Mouse (Mus musculus): ENCODE results near the gene Pigh. TPM values are rescaled to one million over a fixed set of nuclear protein-coding genes. Genes with fewer than 3 reads are reported as not detected.

Pigh gene
- polyA plus RNA-seq, 1 experiment from 2014 or later = 30.4 TPM

- no peak for ATAC-seq (ENCODE audit: low FRiP score, low read depth)
- Histone ChIP-seq H3K27me3 (no peaks in the 10 kb centered on the region), H3K27ac (replicated peaks) (no peak overlapping the region), H3K36me3 (peaks cover 58% of the 10 kb centered on the region), H3K9me3 (no peaks in the 10 kb centered on the region), H3K4me2 (replicated peaks) (no peak overlapping the region), H3K9ac (replicated peaks) (no peak overlapping the region), H3K4me1 (no peaks in the 10 kb centered on the region), H3K4me3 (no peak overlapping the region)
- WGBS = 91% methylated on average over 13 of the region's 13 CpGs
Observed at GRCm38 (mm10) chr12:79064451-79064850, 25.0 kb downstream of the Pigh start.

GRCm38 (mm10) chr12:79060766-79061652, 28.4 kb downstream of the Pigh start:
- Histone ChIP-seq H3K4me2 (replicated peaks) (no peak overlapping the region), H3K9me3 (no peaks in the 10 kb centered on the region), H3K27me3 (no peaks in the 10 kb centered on the region), H3K36me3 (peaks cover 31% of the 10 kb centered on the region), H3K27ac (replicated peaks) (no peak overlapping the region), H3K9ac (replicated peaks) (no peak overlapping the region), H3K4me3 (no peak overlapping the region), H3K4me1 (no peaks in the 10 kb centered on the region)
- ATAC-seq (ENCODE audit: low FRiP score, low read depth) = no peak
- WGBS = 84% methylated on average over 7 of the region's 7 CpGs

- Histone ChIP-seq H3K4me3 (no peak overlapping the region), H3K9me3 (no peaks in the 10 kb centered on the region), H3K27me3 (no peaks in the 10 kb centered on the region), H3K4me2 (replicated peaks) (no peak overlapping the region), H3K4me1 (no peaks in the 10 kb centered on the region), H3K36me3 (peaks cover 33% of the 10 kb centered on the region), H3K9ac (replicated peaks) (no peak overlapping the region), H3K27ac (replicated peaks) (no peak overlapping the region)
- 86% methylated on average over 9 of the region's 9 CpGs for WGBS
- no peak for ATAC-seq (ENCODE audit: low FRiP score, low read depth)
Observed at GRCm38 (mm10) chr12:79060134-79060533, 29.3 kb downstream of the Pigh start.

- Histone ChIP-seq H3K4me1 (no peaks in the 10 kb centered on the region), H3K9ac (replicated peaks) (no peak overlapping the region), H3K27me3 (no peaks in the 10 kb centered on the region), H3K36me3 (peaks cover 34% of the 10 kb centered on the region), H3K4me2 (replicated peaks) (no peak overlapping the region), H3K9me3 (no peaks in the 10 kb centered on the region), H3K27ac (replicated peaks) (no peak overlapping the region), H3K4me3 (no peak overlapping the region)
- no peak for ATAC-seq (ENCODE audit: low FRiP score, low read depth)
- WGBS = 76% methylated on average over 6 of the region's 6 CpGs
Observed at GRCm38 (mm10) chr12:79059573-79059972, 29.9 kb downstream of the Pigh start.

- 93% methylated on average over 7 of the region's 7 CpGs for WGBS
Observed at GRCm38 (mm10) chr12:79055276-79055675, 34.2 kb downstream of the Pigh start.

GRCm38 (mm10) chr12:79052073-79052472, 37.4 kb downstream of the Pigh start:
- peaks cover 49% of the 10 kb centered on the region for H3K36me3 ChIP-seq

More at GRCm38 (mm10) chr12:79055276-79055675, 34.2 kb downstream of the Pigh start:
- no peak overlapping the region for H3K27ac ChIP-seq (replicated peaks)
- H3K4me2 ChIP-seq (replicated peaks) = no peak overlapping the region
- H3K27me3 ChIP-seq = no peaks in the 10 kb centered on the region
- H3K9ac ChIP-seq (replicated peaks) = no peak overlapping the region
- no peak overlapping the region for H3K4me3 ChIP-seq
- no peaks in the 10 kb centered on the region for H3K9me3 ChIP-seq
- no peaks in the 10 kb centered on the region for H3K4me1 ChIP-seq
- no peak for ATAC-seq (ENCODE audit: low FRiP score, low read depth)
- peaks cover 38% of the 10 kb centered on the region for H3K36me3 ChIP-seq

GRCm38 (mm10) chr12:79050545-79051212, 38.8 kb downstream of the Pigh start:
- 89% methylated on average over 3 of the region's 3 CpGs for WGBS
- Histone ChIP-seq H3K4me2 (replicated peaks) (no peak overlapping the region), H3K4me1 (no peaks in the 10 kb centered on the region), H3K27me3 (no peaks in the 10 kb centered on the region), H3K9me3 (no peaks in the 10 kb centered on the region), H3K4me3 (no peak overlapping the region), H3K9ac (replicated peaks) (no peak overlapping the region), H3K36me3 (peaks cover 46% of the 10 kb centered on the region), H3K27ac (replicated peaks) (no peak overlapping the region)
- ATAC-seq (ENCODE audit: low FRiP score, low read depth) = no peak

More at GRCm38 (mm10) chr12:79052073-79052472, 37.4 kb downstream of the Pigh start:
- Histone ChIP-seq H3K27ac (replicated peaks) (no peak overlapping the region), H3K4me3 (no peak overlapping the region), H3K27me3 (no peaks in the 10 kb centered on the region), H3K9ac (replicated peaks) (no peak overlapping the region), H3K4me2 (replicated peaks) (no peak overlapping the region), H3K4me1 (no peaks in the 10 kb centered on the region), H3K9me3 (no peaks in the 10 kb centered on the region)
- no peak for ATAC-seq (ENCODE audit: low FRiP score, low read depth)
- 94% methylated on average over 2 of the region's 2 CpGs for WGBS

GRCm38 (mm10) chr12:79049807-79050206, 39.6 kb downstream of the Pigh start:
- Histone ChIP-seq H3K4me2 (replicated peaks) (no peak overlapping the region), H3K27me3 (no peaks in the 10 kb centered on the region), H3K4me3 (no peak overlapping the region), H3K36me3 (peaks cover 46% of the 10 kb centered on the region), H3K4me1 (no peaks in the 10 kb centered on the region), H3K27ac (replicated peaks) (no peak overlapping the region), H3K9ac (replicated peaks) (no peak overlapping the region), H3K9me3 (no peaks in the 10 kb centered on the region)
- no peak for ATAC-seq (ENCODE audit: low FRiP score, low read depth)
- WGBS = 80% methylated on average over 2 of the region's 2 CpGs

- Histone ChIP-seq H3K27me3 (no peaks in the 10 kb centered on the region), H3K4me2 (replicated peaks) (no peak overlapping the region), H3K9me3 (no peaks in the 10 kb centered on the region), H3K4me3 (no peak overlapping the region), H3K4me1 (no peaks in the 10 kb centered on the region), H3K36me3 (peaks cover 43% of the 10 kb centered on the region), H3K27ac (replicated peaks) (no peak overlapping the region), H3K9ac (replicated peaks) (no peak overlapping the region)
- WGBS = 87% methylated on average over 1 of the region's 1 CpGs
- ATAC-seq (ENCODE audit: low FRiP score, low read depth) = no peak
Observed at GRCm38 (mm10) chr12:79048898-79049297, 40.6 kb downstream of the Pigh start.

- Histone ChIP-seq H3K27ac (replicated peaks) (no peak overlapping the region), H3K36me3 (peaks cover 40% of the 10 kb centered on the region), H3K9me3 (no peaks in the 10 kb centered on the region), H3K4me1 (no peaks in the 10 kb centered on the region), H3K4me3 (no peak overlapping the region), H3K9ac (replicated peaks) (no peak overlapping the region), H3K4me2 (replicated peaks) (no peak overlapping the region), H3K27me3 (no peaks in the 10 kb centered on the region)
- ATAC-seq (ENCODE audit: low FRiP score, low read depth) = no peak
- WGBS = 91% methylated on average over 7 of the region's 7 CpGs
Observed at GRCm38 (mm10) chr12:79047203-79047602, 42.2 kb downstream of the Pigh start.

GRCm38 (mm10) chr12:79046171-79046570, 43.3 kb downstream of the Pigh start:
- no peak overlapping the region for H3K4me2 ChIP-seq (replicated peaks)
- WGBS = 79% methylated on average over 6 of the region's 6 CpGs

GRCm38 (mm10) chr12:79044668-79045067, 44.8 kb downstream of the Pigh start:
- ATAC-seq (ENCODE audit: low FRiP score, low read depth) = no peak
- H3K9ac ChIP-seq (replicated peaks) = no peak overlapping the region
- 86% methylated on average over 8 of the region's 8 CpGs for WGBS
- no peaks in the 10 kb centered on the region for H3K4me1 ChIP-seq
- no peak overlapping the region for H3K27ac ChIP-seq (replicated peaks)
- no peaks in the 10 kb centered on the region for H3K9me3 ChIP-seq
- no peaks in the 10 kb centered on the region for H3K27me3 ChIP-seq
- H3K36me3 ChIP-seq = peaks cover 43% of the 10 kb centered on the region
- H3K4me3 ChIP-seq = no peak overlapping the region
- no peak overlapping the region for H3K4me2 ChIP-seq (replicated peaks)

More at GRCm38 (mm10) chr12:79046171-79046570, 43.3 kb downstream of the Pigh start:
- no peak for ATAC-seq (ENCODE audit: low FRiP score, low read depth)
- peaks cover 44% of the 10 kb centered on the region for H3K36me3 ChIP-seq
- no peaks in the 10 kb centered on the region for H3K9me3 ChIP-seq
- H3K9ac ChIP-seq (replicated peaks) = no peak overlapping the region
- no peaks in the 10 kb centered on the region for H3K27me3 ChIP-seq
- H3K27ac ChIP-seq (replicated peaks) = no peak overlapping the region
- H3K4me3 ChIP-seq = no peak overlapping the region
- H3K4me1 ChIP-seq = no peaks in the 10 kb centered on the region

Data from midbrain, embryonic 12.5 days (tissue).